Mouse (Mus musculus) spleen, adult 2 months (tissue): ENCODE measurements around the gene Tmem51.

Experiments used
- CTCF ChIP-seq: fragments of 200-500 bp; IDR thresholded peaks from 2 replicates; pipeline ENCODE4 v1.5.1; 2011; ENCODE audit warnings: mild to moderate bottlenecking, inconsistent platforms; ENCODE audit not compliant: insufficient read depth, insufficient read length, insufficient replicate concordance; ENCODE audit errors: extremely low read depth
- POLR2A ChIP-seq: fragments of 200-500 bp; IDR thresholded peaks from 2 replicates; pipeline ENCODE4 v1.6.1; 2011; ENCODE audit warnings: low read depth, low read length, inconsistent platforms

DNA sequence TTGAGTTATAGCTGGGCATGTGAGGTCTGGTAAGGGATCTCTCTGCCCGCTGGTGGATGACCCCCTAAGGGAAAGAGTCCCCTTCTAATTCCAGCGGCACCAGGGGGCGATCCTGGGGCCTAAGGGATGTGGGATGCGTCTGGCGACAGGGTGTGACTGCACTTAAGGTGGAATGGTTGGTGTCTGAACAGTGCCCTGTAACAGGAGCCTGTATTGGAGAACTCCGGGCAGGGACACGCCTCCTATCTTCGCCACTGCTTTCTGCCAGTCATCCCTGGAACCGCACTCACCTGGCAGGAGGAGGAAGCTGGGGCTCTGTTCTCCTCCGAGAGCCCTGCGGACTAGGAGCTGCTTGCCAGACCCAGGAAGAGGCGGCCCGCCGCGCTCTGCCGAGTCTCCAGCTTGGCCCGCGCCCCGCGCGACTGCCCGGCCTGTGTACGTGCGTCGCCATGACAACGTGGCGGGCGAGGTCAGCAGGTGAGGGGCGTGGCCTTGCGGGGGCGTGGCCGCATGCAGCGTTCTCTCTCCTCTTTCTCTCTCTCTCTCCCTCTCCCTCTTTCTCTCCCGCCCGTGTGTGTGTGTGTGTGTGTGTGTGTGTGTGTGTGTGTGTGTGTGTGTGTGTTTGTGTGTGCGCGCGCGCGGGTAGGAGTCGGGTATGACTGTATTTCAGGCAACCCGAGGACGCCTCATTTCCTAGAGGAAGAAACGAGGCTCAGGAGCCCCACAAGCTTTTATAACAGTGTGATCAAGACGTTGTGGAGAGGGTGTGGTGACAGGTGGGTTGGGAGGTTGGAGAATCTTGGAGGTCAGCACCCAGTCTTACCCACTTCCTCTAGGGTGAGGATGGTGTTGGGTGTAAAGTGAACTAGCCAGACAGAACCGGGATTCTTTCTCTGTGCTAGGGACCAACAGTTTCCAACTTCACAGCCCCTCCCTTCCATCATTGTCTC, 69.2 kb downstream of the Tmem51 start, which contains the start of gene Fhad1:
- no peak for TF ChIP-seq POLR2A
- no peak for TF ChIP-seq CTCF
